Mouse (Mus musculus) kidney, embryonic 14.5 days (tissue): ENCODE measurements around the gene Pacs2. TPM values are rescaled to one million over a fixed set of nuclear protein-coding genes. Genes with fewer than 3 reads are reported as not detected.

ENCODE experiments used
- ATAC-seq: fragments of 200-750 bp; cut with Nextera tagmentation; 2 replicates; pipeline ENCODE4 v1.8.0; 2017; ENCODE audit warnings: moderate number of reproducible peaks, mild to moderate bottlenecking, moderate TSS enrichment, moderate library complexity; ENCODE audit not compliant: low FRiP score, low TSS enrichment
- H3K27ac ChIP-seq: fragments of 300-500 bp; sonication (generic); 2 replicates; pipeline ENCODE4 v1.5.1; 2014; ENCODE audit warnings: low read depth, mild to moderate bottlenecking, low read length, moderate library complexity, mixed read lengths
- H3K27me3 ChIP-seq: fragments of 300-500 bp; sonication (generic); 2 replicates; pipeline ENCODE4 v1.6.1; 2014; ENCODE audit warnings: mild to moderate bottlenecking, low read length; ENCODE audit not compliant: control insufficient read depth, insufficient read depth
- H3K36me3 ChIP-seq: fragments of 300-500 bp; sonication (generic); 2 replicates; pipeline ENCODE4 v1.6.1; 2014; ENCODE audit warnings: low read length, mixed read lengths; ENCODE audit not compliant: control insufficient read depth, insufficient read depth
- H3K4me1 ChIP-seq: fragments of 300-500 bp; sonication (generic); 2 replicates; pipeline ENCODE4 v1.6.1; 2014; ENCODE audit warnings: low read length, mixed read lengths; ENCODE audit not compliant: control insufficient read depth, insufficient read depth
- H3K4me2 ChIP-seq: fragments of 300-500 bp; sonication (generic); replicated peaks from 2 replicates; pipeline ENCODE4 v1.6.1; 2014; ENCODE audit warnings: low read depth, mild to moderate bottlenecking, low read length
- H3K4me3 ChIP-seq: fragments of 300-500 bp; sonication (generic); 2 replicates; pipeline ENCODE4 v1.5.1; 2014; ENCODE audit warnings: mild to moderate bottlenecking, low read length
- H3K9ac ChIP-seq: fragments of 300-500 bp; sonication (generic); 2 replicates; pipeline ENCODE4 v1.6.1; 2014; ENCODE audit warnings: low read depth, mild to moderate bottlenecking, low read length, moderate library complexity
- H3K9me3 ChIP-seq: fragments of 300-500 bp; sonication (generic); 2 replicates; pipeline ENCODE4 v1.6.1; 2016; ENCODE audit warnings: low read length; ENCODE audit not compliant: control insufficient read depth
- WGBS: fragments of 180-500 bp; shearing (Covaris S2); extraction: QIAGEN DNeasy Blood & Tissue Kit; methylation state at CpG from one replicate; pipeline ENCODE4 v1.1.7; 2014; 5-methylcytosine and 5-hydroxymethylcytosine counted together
- microRNA-seq: library from miRNA; unstranded; fragments of <30 nt; microRNA quantifications from one replicate; pipeline ENCODE4, GENCODE M21; 2016
- polyA plus RNA-seq: library from polyadenylated mRNA; unstranded; fragments of >200 nt; fragmentation: Nextera tagmentation; extraction: Ambion mirVana; gene quantifications from 2 replicates; pipeline ENCODE4 v1.2.1, GENCODE M21; 2014

The Pacs2 gene
- polyA plus RNA-seq, 1 experiment from 2014 or later = 14.6 TPM

- 85% methylated on average over 17 of the region's 17 CpGs for WGBS
- no peak overlapping the region for H3K4me3 ChIP-seq
- no peak for ATAC-seq
- no peak overlapping the region for H3K27ac ChIP-seq
- H3K9ac ChIP-seq = no peak overlapping the region
- no peaks in the 10 kb centered on the region for H3K27me3 ChIP-seq
- H3K4me2 ChIP-seq = no peak overlapping the region
- H3K4me1 ChIP-seq = 0 out of 2 replicates have a peak, but pooled peaks cover 7% of the 10 kb centered on the region
- peaks cover 23% of the 10 kb centered on the region for H3K36me3 ChIP-seq
- H3K9me3 ChIP-seq = peaks cover 5% of the 10 kb centered on the region; the same call in 1 of the 2 replicates
Observed at GRCm38 (mm10) chr12:113108528-113109283, 94.4 kb downstream of the Pacs2 start.

GRCm38 (mm10) chr12:113109801-113110200 is 95.5 kb downstream of the Pacs2 start:
- ATAC-seq = no peak
- Histone ChIP-seq H3K9ac (no peak overlapping the region), H3K36me3 (peaks cover 33% of the 10 kb centered on the region)

DNA sequence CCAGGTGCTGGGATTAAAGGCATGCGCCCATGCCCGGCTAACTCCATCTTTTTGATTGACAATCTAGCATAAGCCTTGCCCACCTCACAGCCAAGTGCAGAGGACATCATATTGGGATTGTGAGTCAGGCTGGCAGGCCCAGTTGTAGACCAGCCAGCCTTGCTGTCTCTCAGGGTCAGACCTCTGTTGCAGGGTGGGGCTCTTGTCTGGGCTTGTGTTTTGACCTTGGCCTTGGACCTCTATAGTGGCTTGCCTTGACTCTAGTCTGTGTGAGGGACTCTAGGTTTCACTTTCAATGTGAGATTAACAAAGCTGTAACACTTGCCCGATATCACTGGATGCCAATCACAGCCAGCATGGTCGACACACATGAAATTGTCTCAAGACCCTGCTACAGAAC is 99.8 kb downstream of the Pacs2 start:
- no peak overlapping the region for H3K4me3 ChIP-seq
- 93% methylated on average over 4 of the region's 4 CpGs for WGBS
- no peaks in the 10 kb centered on the region for H3K9me3 ChIP-seq
- H3K4me2 ChIP-seq = no peak overlapping the region
- H3K4me1 ChIP-seq = no peaks in the 10 kb centered on the region
- no peak overlapping the region for H3K27ac ChIP-seq
- no peak for ATAC-seq
- no peaks in the 10 kb centered on the region for H3K27me3 ChIP-seq
- H3K9ac ChIP-seq = no peak overlapping the region
- H3K36me3 ChIP-seq = peaks cover 68% of the 10 kb centered on the region

More at GRCm38 (mm10) chr12:113109801-113110200, 95.5 kb downstream of the Pacs2 start:
- Histone ChIP-seq H3K4me1 (0 out of 2 replicates have a peak, but pooled peaks cover 3% of the 10 kb centered on the region), H3K9me3 (peaks cover 5% of the 10 kb centered on the region; the same call in 1 of the 2 replicates), H3K4me3 (no peak overlapping the region), H3K27ac (no peak overlapping the region), H3K4me2 (no peak overlapping the region), H3K27me3 (no peaks in the 10 kb centered on the region)
- WGBS = 85% methylated on average over 10 of the region's 10 CpGs

DNA sequence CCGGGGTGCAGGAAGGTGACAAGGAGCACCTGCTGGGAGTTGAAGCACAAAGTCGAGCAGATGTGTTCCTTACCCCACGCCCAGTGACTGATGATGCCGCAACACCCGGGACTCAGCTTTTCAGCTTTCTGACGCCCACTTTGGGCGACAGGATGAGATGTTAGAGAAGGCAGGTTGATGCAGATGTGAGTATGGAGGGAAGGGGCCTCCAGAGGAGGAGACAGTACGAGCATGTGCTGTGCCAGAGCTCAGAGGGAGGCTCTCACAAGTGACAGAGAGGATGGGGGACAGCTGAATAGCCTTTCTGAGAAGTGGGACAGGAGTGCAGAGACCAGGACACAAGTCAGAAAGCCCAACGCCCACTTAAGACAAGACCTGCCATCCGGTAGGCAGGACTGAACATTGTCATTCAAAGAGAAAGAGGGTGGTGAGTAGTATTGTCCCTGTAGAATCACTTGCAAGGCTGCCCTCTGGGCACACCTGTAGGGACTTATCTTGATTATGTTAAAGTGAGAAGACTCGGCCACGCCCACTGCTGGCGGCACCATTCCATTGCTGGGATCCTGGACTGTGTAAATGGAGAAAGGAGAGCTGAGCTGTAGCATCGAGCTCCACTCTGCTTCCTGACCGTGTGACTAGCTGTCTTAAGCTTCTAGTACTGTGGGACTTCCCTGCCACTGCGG is 100.7 kb downstream of the Pacs2 start:
- H3K4me3 ChIP-seq = no peak overlapping the region
- WGBS = 86% methylated on average over 16 of the region's 16 CpGs
- no peaks in the 10 kb centered on the region for H3K27me3 ChIP-seq
- no peak for ATAC-seq
- H3K9ac ChIP-seq = no peak overlapping the region
- no peaks in the 10 kb centered on the region for H3K4me1 ChIP-seq
- H3K4me2 ChIP-seq = no peak overlapping the region
- no peaks in the 10 kb centered on the region for H3K9me3 ChIP-seq
- H3K27ac ChIP-seq = no peak overlapping the region
- H3K36me3 ChIP-seq = peaks cover 70% of the 10 kb centered on the region

DNA sequence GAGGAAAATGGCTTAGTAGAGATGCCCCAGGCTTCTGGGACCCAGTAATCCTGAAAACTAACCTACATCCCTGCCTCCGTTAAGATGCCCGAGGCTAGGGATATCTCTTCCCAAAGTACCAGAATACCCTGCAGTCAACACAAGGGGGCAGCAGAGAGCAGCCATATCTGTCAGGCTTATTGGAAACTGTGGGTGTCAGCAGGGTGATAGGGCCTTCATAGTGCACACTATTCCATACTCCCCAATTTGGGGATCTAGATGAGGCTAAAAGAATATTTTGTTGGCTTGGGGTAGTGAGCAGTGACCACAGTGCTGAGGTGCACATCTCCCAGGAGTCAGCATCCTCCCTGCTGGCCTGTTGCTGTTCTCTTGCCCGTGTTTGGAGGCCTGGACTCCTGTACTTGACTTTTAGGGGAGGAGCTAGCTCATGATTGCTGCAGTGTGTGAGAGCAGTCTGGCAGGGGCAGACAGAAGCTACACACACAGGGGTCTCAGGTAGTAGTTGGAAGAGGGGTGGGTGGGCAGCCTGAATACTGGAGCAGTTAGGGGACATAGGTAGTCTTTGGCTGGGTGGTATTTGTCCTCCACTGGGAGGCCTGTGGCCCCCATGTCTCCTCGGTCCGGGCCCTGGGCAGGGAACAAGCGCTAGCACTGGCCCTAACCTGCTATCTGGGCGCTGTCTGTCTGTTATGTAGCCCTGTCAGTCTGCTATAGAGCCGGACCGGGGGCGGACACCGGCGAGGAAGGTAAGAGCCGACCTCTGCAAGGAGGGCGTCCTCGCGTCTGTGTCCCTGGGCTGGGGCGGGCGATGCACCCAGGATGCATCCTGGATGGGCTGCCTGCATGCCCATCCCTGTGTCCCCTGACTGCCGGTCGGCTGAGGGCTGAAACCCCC is 105.5 kb downstream of the Pacs2 start:
- no peaks in the 10 kb centered on the region for H3K27me3 ChIP-seq
- H3K4me2 ChIP-seq = no peak overlapping the region
- H3K36me3 ChIP-seq = peaks cover 89% of the 10 kb centered on the region
- ATAC-seq = peak; percentile 29; the same call in 1 of the 2 replicates
- H3K4me1 ChIP-seq = no peaks in the 10 kb centered on the region
- H3K4me3 ChIP-seq = no peak overlapping the region
- no peaks in the 10 kb centered on the region for H3K9me3 ChIP-seq
- WGBS = 85% methylated on average over 20 of the region's 20 CpGs
- no peak overlapping the region for H3K9ac ChIP-seq
- no peak overlapping the region for H3K27ac ChIP-seq

Small RNA genes lying within 50 kb of the gene (microRNA-seq; reads per million reads assigned to microRNA genes)
- gene Gm44471 = not detected

Other genes with a start within 250 kb of the Pacs2 start
- gene Ahnak2, start 211.9 kb upstream of the Pacs2 start, polyA plus RNA-seq = 0.53 and 0.86 TPM in 2 replicates
- 8.5 and 8.9 TPM in 2 replicates for gene Clba1, start 205.6 kb upstream of the Pacs2 start, polyA plus RNA-seq
- gene Cdca4, start 185.1 kb upstream of the Pacs2 start, polyA plus RNA-seq = 117 and 148 TPM in 2 replicates
- gene Gpr132, start 146.3 kb upstream of the Pacs2 start, polyA plus RNA-seq = 0.14 and 0.27 TPM in 2 replicates
- gene Jag2, start 84.7 kb upstream of the Pacs2 start, polyA plus RNA-seq = 2.3 and 2.9 TPM in 2 replicates
- gene Nudt14, start 72.4 kb upstream of the Pacs2 start, polyA plus RNA-seq = 101 and 102 TPM in 2 replicates
- gene Btbd6, start 38.0 kb upstream of the Pacs2 start, polyA plus RNA-seq = 22.3 and 23.1 TPM in 2 replicates
- gene Brf1, start 13.8 kb upstream of the Pacs2 start, polyA plus RNA-seq = 38.2 and 75.6 TPM in 2 replicates
- not detected in 2 replicates for gene Tex22, start 60.0 kb downstream of the Pacs2 start, polyA plus RNA-seq
- gene Mta1, start 83.8 kb downstream of the Pacs2 start, polyA plus RNA-seq = 23.0 and 26.2 TPM in 2 replicates
- gene Crip2, start 125.7 kb downstream of the Pacs2 start, polyA plus RNA-seq = 162 and 174 TPM in 2 replicates
- 194 and 281 TPM in 2 replicates for gene Crip1, start 131.8 kb downstream of the Pacs2 start, polyA plus RNA-seq
- 33.0 and 37.4 TPM in 2 replicates for gene Tedc1, start 141.9 kb downstream of the Pacs2 start, polyA plus RNA-seq
- gene Tmem121, start 171.4 kb downstream of the Pacs2 start, polyA plus RNA-seq = 4.2 and 13.9 TPM in 2 replicates